Mouse (Mus musculus) large intestine, adult 2 months (tissue): ENCODE data around the gene Msantd2. TPM values are rescaled to one million over a fixed set of nuclear protein-coding genes. Genes with fewer than 3 reads are reported as not detected.

ENCODE experiments used
- DNase-seq: peaks from one replicate; pipeline ENCODE4 v3.0.0-alpha.2; 2012; ENCODE audit warnings: low read depth, low spot score
- WGBS: fragments of 180-500 bp; shearing (Covaris S2); methylation state at CpG from one replicate; pipeline ENCODE4 v1.1.7; 2018; 5-methylcytosine and 5-hydroxymethylcytosine counted together
- polyA plus RNA-seq: library from polyadenylated mRNA; depleted of rRNA; stranded (reverse); fragments of >200 nt; gene quantifications from 2 replicates; pipeline ENCODE4 v1.2.3, GENCODE M21; 2012

Msantd2 gene
- polyA plus RNA-seq, 1 experiment: 6.3 TPM

GRCm38 (mm10) chr9:37500201-37500600 lies 11.1 kb downstream of the Msantd2 start:
- DNase-seq: no peak
- 91% methylated on average over 3 of the region's 3 CpGs for WGBS

GRCm38 (mm10) chr9:37501170-37501569 lies 12.1 kb downstream of the Msantd2 start:
- DNase-seq: no peak
- WGBS: 97% methylated on average over 1 of the region's 1 CpGs

- DNase-seq: no peak
Measured at GRCm38 (mm10) chr9:37504348-37504747, 15.2 kb downstream of the Msantd2 start.

- 62% methylated on average over 1 of the region's 1 CpGs for WGBS
- no peak for DNase-seq
Measured at GRCm38 (mm10) chr9:37506023-37506422, 16.9 kb downstream of the Msantd2 start.

GRCm38 (mm10) chr9:37512097-37512496 lies 23.0 kb downstream of the Msantd2 start:
- 93% methylated on average over 2 of the region's 2 CpGs for WGBS
- no peak for DNase-seq

- no peak for DNase-seq
- 65% methylated on average over 3 of the region's 3 CpGs for WGBS
Measured at GRCm38 (mm10) chr9:37514456-37514855, 25.3 kb downstream of the Msantd2 start.

- WGBS: 54% methylated on average over 1 of the region's 1 CpGs
- DNase-seq: no peak
Measured at GRCm38 (mm10) chr9:37517467-37517866, 28.3 kb downstream of the Msantd2 start.

GRCm38 (mm10) chr9:37518991-37519390 lies 29.9 kb downstream of the Msantd2 start:
- no peak for DNase-seq
- 92% methylated on average over 8 of the region's 8 CpGs for WGBS

- no peak for DNase-seq
- 80% methylated on average over 2 of the region's 2 CpGs for WGBS
Measured at GRCm38 (mm10) chr9:37519995-37520394, 30.9 kb downstream of the Msantd2 start.

- no peak for DNase-seq
- 92% methylated on average over 2 of the region's 2 CpGs for WGBS
Measured at GRCm38 (mm10) chr9:37525461-37525860, 36.3 kb downstream of the Msantd2 start.

- WGBS: 50% methylated on average over 21 of the region's 21 CpGs
- no peak for DNase-seq
Measured at GRCm38 (mm10) chr9:37526443-37527395, 37.6 kb downstream of the Msantd2 start.

GRCm38 (mm10) chr9:37527396-37528224 lies 38.5 kb downstream of the Msantd2 start, which contains the start of gene Esam:
Gene Esam (plus strand): TSS chr9:37528078.
- DNase-seq: no peak
- 21% methylated on average over 41 of the region's 41 CpGs for WGBS

GRCm38 (mm10) chr9:37528225-37528970 lies 39.3 kb downstream of the Msantd2 start:
- DNase-seq: no peak
- WGBS: 61% methylated on average over 9 of the region's 9 CpGs

GRCm38 (mm10) chr9:37530031-37530887 lies 41.1 kb downstream of the Msantd2 start:
- WGBS: 9% methylated on average over 32 of the region's 32 CpGs
- no peak for DNase-seq

- peak; percentile 83 for DNase-seq
- 4% methylated on average over 31 of the region's 31 CpGs for WGBS
Measured at GRCm38 (mm10) chr9:37530888-37531705, 42.0 kb downstream of the Msantd2 start.

GRCm38 (mm10) chr9:37536851-37537250 lies 47.7 kb downstream of the Msantd2 start:
- 75% methylated on average over 4 of the region's 4 CpGs for WGBS
- no peak for DNase-seq

- DNase-seq: no peak
- 91% methylated on average over 5 of the region's 5 CpGs for WGBS
Measured at GRCm38 (mm10) chr9:37537658-37538250, 48.6 kb downstream of the Msantd2 start.
